Mouse (Mus musculus): ENCODE data around the gene Zc3h18. TPM values are rescaled to one million over a fixed set of nuclear protein-coding genes. Genes with fewer than 3 reads are reported as not detected.

The Zc3h18 gene
- total and polyA plus RNA-seq, 3 experiments, result 30.2 to 122 (median 98.5) TPM

GRCm38 (mm10) chr8:122428163-122428562 lies 51.8 kb downstream of the Zc3h18 start:
- Histone ChIP-seq H3K4me1 (ENCODE audit: control insufficient read depth in 1 of 2, insufficient read depth in 2 of 2, low read length in 2 of 2) (peaks cover 10 to 34% of the 10 kb centered on the region in 2 experiments), H3K9ac (ENCODE audit: control insufficient read depth, low read depth, low read length, poor library complexity, severe bottlenecking) (peak overlapping the region; percentile 56), H3K36me3 (ENCODE audit: control insufficient read depth in 1 of 2, insufficient read depth in 2 of 2, low read length in 2 of 2) (peaks cover 0 to 27% of the 10 kb centered on the region in 2 experiments; a peak in 2 of 4 replicates), H3K9me3 (replicated peaks; ENCODE audit: insufficient read depth, low read length) (no peaks in the 10 kb centered on the region), H3K27me3 (ENCODE audit: control insufficient read depth in 1 of 2, insufficient read depth in 2 of 2, low read length in 2 of 2) (no peaks in the 10 kb centered on the region), H3K27ac (ENCODE audit: control insufficient read depth, low read depth, low read length) (peak overlapping the region; percentile 80), H3K4me3 (ENCODE audit: control insufficient read depth in 1 of 2, insufficient read depth in 1 of 2, low read depth in 2 of 2, low read length in 2 of 2) (peak overlapping the region in 1 of 2 experiments; percentile 12; a peak in 1 of 4 replicates), H3K79me2 (ENCODE audit: control insufficient read depth, insufficient read depth, low read length, poor library complexity) (peaks cover 26% of the 10 kb centered on the region)
- TF ChIP-seq SIN3A (IDR thresholded peaks at IDR 0.05; ENCODE audit: low read length) (peak; percentile 86), MYB (IDR thresholded peaks at IDR 0.05; ENCODE audit: low read depth, low read length) (0 out of 2 replicates have a peak, but pooled peaks have one; percentile 33), ELF1 (IDR thresholded peaks at IDR 0.05; ENCODE audit: low read depth, low read length) (peak; percentile 79), TCF12 (IDR thresholded peaks at IDR 0.05; ENCODE audit: low read depth, low read length) (peak; percentile 31; the same call in 1 of the 2 replicates), ZMIZ1 (IDR thresholded peaks at IDR 0.05; ENCODE audit: low read depth, low read length) (no peak; the same call in 1 of the 2 replicates), NELFE (IDR thresholded peaks at IDR 0.05; ENCODE audit: low read depth, low read length) (peak; percentile 17; the same call in 1 of the 2 replicates), POLR2A (IDR thresholded peaks at IDR 0.05; ENCODE audit: control insufficient read depth in 1 of 2, insufficient read depth in 1 of 2, low read depth in 1 of 2, low read length in 2 of 2, poor library complexity in 1 of 2) (peak in 1 of 2 experiments; percentile 61; a peak in 2 of 4 replicates), SMC3 (IDR thresholded peaks at IDR 0.05; ENCODE audit: low read depth, low read length) (no peak), POLR2AphosphoS5 (IDR thresholded peaks at IDR 0.05; ENCODE audit: borderline replicate concordance, low read depth, low read length) (no peak), RCOR1 (IDR thresholded peaks at IDR 0.05; ENCODE audit: low read depth, low read length) (no peak), ZNF384 (IDR thresholded peaks at IDR 0.05; ENCODE audit: low read depth, low read length) (no peak), KAT2A (conservative IDR thresholded peaks at IDR 0.05; ENCODE audit: low read depth, low read length) (no peak), MAFK (IDR thresholded peaks at IDR 0.05; ENCODE audit: borderline replicate concordance, low read depth, low read length) (no peak), EP300 (IDR thresholded peaks at IDR 0.05; ENCODE audit: low read depth in 1 of 2, low read length in 2 of 2) (peak; percentile 17 to 82; a peak in 2 of 4 replicates), CHD1 (IDR thresholded peaks at IDR 0.05; ENCODE audit: low read depth, low read length) (no peak), TAL1 (IDR thresholded peaks at IDR 0.05; ENCODE audit: low read length) (no peak), GABPA (IDR thresholded peaks at IDR 0.05; ENCODE audit: low read depth, low read length) (no peak), TBP (IDR thresholded peaks at IDR 0.05; ENCODE audit: low read depth, low read length) (0 out of 2 replicates have a peak, but pooled peaks have one; percentile 39), MEF2A (IDR thresholded peaks at IDR 0.05; ENCODE audit: extremely low read depth, insufficient replicate concordance, low read depth, low read length, poor library complexity, severe bottlenecking) (no peak), CTCF (IDR thresholded peaks at IDR 0.05 in 2 of 3, conservative IDR thresholded peaks at IDR 0.05 in 1 of 3; ENCODE audit: control insufficient read depth in 1 of 3, insufficient read depth in 1 of 3, low read depth in 2 of 3, low read length in 3 of 3, poor library complexity in 1 of 3, severe bottlenecking in 1 of 3) (no peak), HCFC1 (IDR thresholded peaks at IDR 0.05; ENCODE audit: low read depth, low read length) (peak; percentile 66), MYC (IDR thresholded peaks at IDR 0.05; ENCODE audit: low read depth, low read length) (0 out of 2 replicates have a peak, but pooled peaks have one; percentile 68), MAZ (IDR thresholded peaks at IDR 0.05; ENCODE audit: low read depth, low read length) (peak; percentile 36; the same call in 1 of the 2 replicates), ETS1 (IDR thresholded peaks at IDR 0.05; ENCODE audit: low read depth, low read length) (peak; percentile 62; the same call in 1 of the 2 replicates), MAX (IDR thresholded peaks at IDR 0.05; ENCODE audit: low read length) (0 out of 2 replicates have a peak, but pooled peaks have one; percentile 35), CHD2 (IDR thresholded peaks at IDR 0.05; ENCODE audit: low read length) (peak; percentile 24; the same call in 1 of the 2 replicates), ZC3H11A (IDR thresholded peaks at IDR 0.05; ENCODE audit: low read depth, low read length) (no peak)
- DNase-seq (ENCODE audit: low read depth, low spot score), result peak; percentile 82

Measured in MEL (cell line).